Mouse (Mus musculus) spleen, adult 2 months (tissue): Measurements from ENCODE around the gene Kirrel3. TPM values are rescaled to one million over a fixed set of nuclear protein-coding genes. Genes with fewer than 3 reads are reported as not detected.

ENCODE experiments used
- DNase-seq, 2 experiments: peaks; one replicate each; pipeline versions ENCODE4 v3.0.0 to v3.0.0-alpha.2; 2012 to 2021; ENCODE audit warnings: low spot score in 2 of 2, low read depth in 1 of 2
- H3K27ac ChIP-seq: fragments of 200-500 bp; 2 replicates; pipeline ENCODE4 v1.5.1; 2012; ENCODE audit warnings: low read length, inconsistent platforms; ENCODE audit not compliant: insufficient read depth
- H3K27me3 ChIP-seq: fragments of 200-500 bp; 2 replicates; pipeline ENCODE4 v1.6.1; 2012; ENCODE audit warnings: mild to moderate bottlenecking, moderate library complexity, low read length, inconsistent platforms; ENCODE audit not compliant: control insufficient read depth, insufficient read depth
- H3K36me3 ChIP-seq: fragments of 200-500 bp; 2 replicates; pipeline ENCODE4 v1.6.1; 2012; ENCODE audit warnings: mild to moderate bottlenecking, low read length, inconsistent platforms; ENCODE audit not compliant: control insufficient read depth, insufficient read depth
- H3K4me1 ChIP-seq: fragments of 200-500 bp; 2 replicates; pipeline ENCODE4 v1.6.1; 2011; ENCODE audit warnings: inconsistent platforms; ENCODE audit not compliant: control insufficient read depth, insufficient read depth, insufficient read length
- H3K4me3 ChIP-seq: fragments of 200-500 bp; 2 replicates; pipeline ENCODE4 v1.5.1; 2011; ENCODE audit warnings: mild to moderate bottlenecking, inconsistent platforms; ENCODE audit not compliant: insufficient read depth, insufficient read length; ENCODE audit errors: extremely low read depth
- CTCF ChIP-seq: fragments of 200-500 bp; IDR thresholded peaks from 2 replicates; pipeline ENCODE4 v1.5.1; 2011; ENCODE audit warnings: mild to moderate bottlenecking, inconsistent platforms; ENCODE audit not compliant: insufficient read depth, insufficient read length, insufficient replicate concordance; ENCODE audit errors: extremely low read depth
- POLR2A ChIP-seq: fragments of 200-500 bp; IDR thresholded peaks from 2 replicates; pipeline ENCODE4 v1.6.1; 2011; ENCODE audit warnings: low read depth, low read length, inconsistent platforms
- WGBS: fragments of 180-500 bp; shearing (Covaris S2); methylation state at CpG from one replicate; pipeline ENCODE4 v1.1.7; 2018; 5-methylcytosine and 5-hydroxymethylcytosine counted together
- polyA plus RNA-seq: library from polyadenylated mRNA; depleted of rRNA; stranded (reverse); fragments of >200 nt; gene quantifications from 2 replicates; pipeline ENCODE4 v1.2.3, GENCODE M21; 2012

Kirrel3 gene
- polyA plus RNA-seq, 1 experiment: 0.23 TPM

- TF ChIP-seq CTCF (no peak), POLR2A (no peak)
- no peak for DNase-seq
- no peaks in the 10 kb centered on the region for H3K4me1 ChIP-seq
- WGBS: 29% methylated on average over 2 of the region's 2 CpGs
- H3K4me3 ChIP-seq: no peak overlapping the region
- H3K36me3 ChIP-seq: no peaks in the 10 kb centered on the region
- H3K27me3 ChIP-seq: 0 out of 2 replicates have a peak, but pooled peaks cover 6% of the 10 kb centered on the region
- H3K27ac ChIP-seq: no peak overlapping the region
Observed at GRCm38 (mm10) chr9:34493571-34493970, 7.9 kb downstream of the Kirrel3 start.

DNA sequence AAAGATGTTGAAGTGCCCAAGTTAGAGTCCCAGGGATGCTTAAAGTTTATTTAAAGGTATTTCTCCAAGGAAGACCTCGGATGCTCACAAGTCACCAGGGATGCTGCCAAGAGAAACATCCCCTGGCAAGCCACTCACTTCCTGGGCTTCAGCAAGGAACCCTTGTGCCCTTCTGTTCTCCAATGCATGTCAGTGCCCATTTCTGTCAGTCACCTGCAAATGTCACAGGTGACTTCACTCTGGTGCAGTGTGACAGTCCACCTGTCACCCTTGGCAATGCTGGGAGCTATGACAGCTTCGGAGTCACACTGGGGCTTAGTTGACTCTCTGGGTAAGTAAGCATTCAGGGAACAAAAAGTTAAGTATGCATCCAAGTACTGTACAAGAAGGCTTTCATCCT lies 12.4 kb downstream of the Kirrel3 start:
- Histone ChIP-seq H3K4me1 (no peaks in the 10 kb centered on the region), H3K27me3 (no peaks in the 10 kb centered on the region), H3K36me3 (no peaks in the 10 kb centered on the region), H3K4me3 (no peak overlapping the region), H3K27ac (no peak overlapping the region)
- no peak for DNase-seq
- 79% methylated on average over 2 of the region's 2 CpGs for WGBS
- TF ChIP-seq POLR2A (no peak), CTCF (no peak)

DNA sequence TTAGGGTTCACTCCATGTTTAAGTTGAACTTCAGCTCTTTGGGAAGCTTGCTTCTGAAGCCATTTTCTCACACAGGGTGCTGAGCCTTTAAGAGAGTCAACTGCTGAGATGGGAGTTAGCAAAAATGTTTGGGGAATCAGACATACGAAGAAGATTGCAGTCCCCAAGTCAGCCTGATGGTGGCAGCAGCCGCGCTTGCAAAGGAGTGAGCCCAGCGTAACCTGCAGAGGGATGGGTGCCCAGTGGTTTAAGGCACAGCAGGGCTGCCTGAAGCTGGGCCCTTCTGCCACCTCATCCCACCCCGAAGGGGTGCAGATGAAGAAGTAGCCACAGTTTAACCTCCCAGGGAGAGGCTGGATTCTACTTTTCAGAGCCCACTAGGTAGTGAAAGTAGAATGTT lies 13.0 kb downstream of the Kirrel3 start:
- DNase-seq: peak in 1 of 2 experiments; percentile 19
- H3K27me3 ChIP-seq: no peaks in the 10 kb centered on the region
- no peak overlapping the region for H3K4me3 ChIP-seq
- H3K27ac ChIP-seq: no peak overlapping the region
- WGBS: 6% methylated on average over 5 of the region's 5 CpGs
- no peak for TF ChIP-seq POLR2A
- peak; percentile 41; the same call in 1 of the 2 replicates for TF ChIP-seq CTCF
- no peaks in the 10 kb centered on the region for H3K4me1 ChIP-seq
- H3K36me3 ChIP-seq: no peaks in the 10 kb centered on the region

- 86% methylated on average over 2 of the region's 2 CpGs for WGBS
- no peak for DNase-seq
- H3K27me3 ChIP-seq: no peaks in the 10 kb centered on the region
- no peak overlapping the region for H3K4me3 ChIP-seq
- no peaks in the 10 kb centered on the region for H3K4me1 ChIP-seq
- TF ChIP-seq CTCF (no peak), POLR2A (no peak)
- no peaks in the 10 kb centered on the region for H3K36me3 ChIP-seq
- H3K27ac ChIP-seq: no peak overlapping the region
Observed at GRCm38 (mm10) chr9:34507164-34507563, 21.5 kb downstream of the Kirrel3 start.

DNA sequence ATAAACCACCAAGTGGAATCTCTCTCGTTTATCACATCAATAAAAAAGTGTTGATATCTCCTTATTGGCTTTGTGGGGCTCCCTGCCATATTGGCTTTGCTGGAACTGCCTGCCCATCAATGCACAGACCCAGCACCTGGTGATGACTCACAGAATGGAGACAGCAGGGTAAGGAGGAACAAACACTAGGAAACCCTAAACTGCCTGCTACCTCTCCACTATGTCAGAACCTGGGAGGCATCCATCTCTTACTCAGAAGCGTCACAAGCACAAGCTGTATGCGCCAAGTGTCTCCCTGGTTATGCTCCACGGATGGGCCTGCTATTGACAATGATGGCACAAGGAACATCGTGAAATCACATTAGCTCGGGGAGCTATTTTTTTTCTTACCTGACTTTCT lies 33.2 kb downstream of the Kirrel3 start:
- Histone ChIP-seq H3K27me3 (no peaks in the 10 kb centered on the region; the same call in 1 of the 2 replicates), H3K4me3 (no peak overlapping the region), H3K36me3 (no peaks in the 10 kb centered on the region), H3K4me1 (no peaks in the 10 kb centered on the region), H3K27ac (no peak overlapping the region)
- TF ChIP-seq POLR2A: no peak
- no peak for TF ChIP-seq CTCF
- WGBS: 79% methylated on average over 6 of the region's 6 CpGs
- DNase-seq: no peak

DNA sequence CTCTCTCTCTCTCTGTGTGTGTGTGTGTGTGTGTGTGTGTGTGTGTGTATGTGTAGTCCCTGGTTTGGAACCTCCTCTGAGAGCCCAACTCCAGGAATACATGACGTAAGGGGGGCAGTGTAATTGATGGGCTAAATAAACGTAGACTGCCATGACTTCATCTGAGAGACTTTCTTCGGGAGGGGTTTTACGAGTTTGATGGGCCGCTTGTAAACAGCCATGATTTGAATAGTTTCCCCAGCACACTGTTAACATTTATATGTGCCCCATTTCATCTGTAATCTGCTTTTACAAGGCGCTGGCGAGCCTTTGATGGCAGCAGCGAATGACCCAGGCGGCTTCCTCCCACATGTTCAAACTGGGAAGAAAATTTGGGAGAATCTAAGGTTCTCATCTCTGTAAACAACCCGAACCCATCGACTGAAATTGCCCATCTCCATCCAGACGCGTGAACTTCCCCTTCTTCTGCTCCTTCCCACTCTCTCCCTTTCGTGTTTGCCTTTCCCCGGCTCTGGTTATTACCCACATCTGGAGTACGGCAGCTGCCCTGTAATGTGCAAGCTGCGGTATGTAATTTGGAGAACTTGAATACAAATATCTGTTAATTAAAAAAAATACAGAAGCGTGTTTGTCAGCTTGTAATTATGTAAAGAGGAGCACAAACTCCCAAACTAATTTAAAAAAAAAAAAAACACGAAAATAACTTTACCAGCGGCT lies 34.7 kb downstream of the Kirrel3 start:
- TF ChIP-seq POLR2A (no peak), CTCF (no peak)
- Histone ChIP-seq H3K36me3 (no peaks in the 10 kb centered on the region), H3K27ac (no peak overlapping the region), H3K4me1 (no peaks in the 10 kb centered on the region), H3K4me3 (no peak overlapping the region), H3K27me3 (no peaks in the 10 kb centered on the region; the same call in 1 of the 2 replicates)
- no peak for DNase-seq
- WGBS: 49% methylated on average over 20 of the region's 20 CpGs

- H3K27me3 ChIP-seq: no peaks in the 10 kb centered on the region
- H3K4me1 ChIP-seq: no peaks in the 10 kb centered on the region
- TF ChIP-seq POLR2A: no peak
- TF ChIP-seq CTCF: no peak
- H3K27ac ChIP-seq: no peak overlapping the region
- H3K36me3 ChIP-seq: no peaks in the 10 kb centered on the region
- H3K4me3 ChIP-seq: no peak overlapping the region
- no peak for DNase-seq
- WGBS: 4% methylated on average over 2 of the region's 2 CpGs
Observed at GRCm38 (mm10) chr9:34525695-34526094, 40.0 kb downstream of the Kirrel3 start.
